Mouse (Mus musculus): Measurements from ENCODE around the gene Tmed11. TPM values are rescaled to one million over a fixed set of nuclear protein-coding genes. Genes with fewer than 3 reads are reported as not detected.

Gene Tmed11
- polyA plus RNA-seq, 1 experiment from 2014 or later, result not detected

DNA sequence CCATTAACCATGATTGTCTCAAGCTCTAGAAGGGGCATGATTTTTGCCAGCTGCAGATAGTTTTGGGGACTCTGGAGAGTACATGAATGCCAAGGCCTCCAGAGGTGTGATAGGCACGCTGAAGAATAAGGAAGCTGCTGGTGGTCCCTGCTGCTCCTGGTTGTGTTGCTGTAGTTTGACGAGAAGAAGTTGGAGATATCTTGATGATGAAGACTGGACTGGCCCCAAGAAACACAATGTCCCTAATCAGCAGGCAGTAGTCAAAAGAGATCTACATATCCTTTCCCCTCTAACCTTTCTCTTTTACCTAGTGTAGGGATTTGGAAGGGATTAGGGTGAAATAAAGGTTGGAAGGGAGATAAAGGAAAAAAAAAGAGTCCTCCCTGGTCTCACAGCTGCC is 52.6 kb downstream of the Tmed11 start:
- no peaks in the 10 kb centered on the region for H3K27me3 ChIP-seq (ENCODE audit: low read depth, poor library complexity, severe bottlenecking)
- H3K27ac ChIP-seq (replicated peaks), result no peak overlapping the region
- DNase-seq (ENCODE audit: low spot score), result no peak
- H3K4me3 ChIP-seq, result no peak overlapping the region
- no peaks in the 10 kb centered on the region for H3K36me3 ChIP-seq
- no peaks in the 10 kb centered on the region for H3K9me3 ChIP-seq (replicated peaks)
- WGBS, result 72% methylated on average over 2 of the region's 2 CpGs
- H3K4me1 ChIP-seq, result no peaks in the 10 kb centered on the region

DNA sequence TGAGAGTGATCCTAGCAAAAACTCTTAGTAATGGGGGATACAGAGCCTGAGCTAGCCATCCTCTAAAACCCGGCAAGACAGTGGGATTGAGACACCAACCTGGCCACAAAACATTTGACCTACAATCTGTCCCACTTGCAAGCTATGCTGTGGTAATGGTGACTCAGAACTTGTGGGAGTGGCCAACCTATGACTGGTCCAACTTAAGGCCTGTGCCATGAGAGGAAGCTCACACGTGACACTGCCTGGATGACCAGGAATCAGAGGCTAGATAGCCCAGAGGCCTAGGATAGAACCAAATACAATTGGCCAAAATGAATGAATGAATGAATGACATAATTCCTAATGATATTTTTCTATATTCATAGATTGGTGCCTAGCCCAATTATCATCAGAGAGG is 53.3 kb downstream of the Tmed11 start:
- no peak overlapping the region for H3K4me3 ChIP-seq

DNA sequence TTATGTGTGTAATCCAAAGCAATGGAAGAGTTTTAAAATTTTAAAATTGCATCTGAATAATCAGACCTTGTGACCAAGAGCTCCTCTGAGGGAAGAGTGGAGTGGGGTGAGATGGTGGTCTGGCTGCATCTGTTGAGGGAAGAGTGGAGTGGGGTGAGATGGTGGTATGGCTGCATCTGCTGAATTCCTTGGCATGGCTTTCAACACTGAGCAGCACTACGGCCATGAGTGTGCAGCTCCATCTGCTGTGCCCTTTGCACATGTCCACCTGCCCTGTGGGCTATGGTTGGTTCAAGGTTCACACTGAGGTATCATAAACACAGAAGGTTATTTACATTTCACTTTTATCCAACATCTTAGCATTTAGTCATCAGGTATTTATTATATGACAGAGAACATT is 67.7 kb downstream of the Tmed11 start:
- no peaks in the 10 kb centered on the region for H3K36me3 ChIP-seq
- H3K27me3 ChIP-seq (ENCODE audit: low read depth, poor library complexity, severe bottlenecking), result no peaks in the 10 kb centered on the region
- H3K27ac ChIP-seq (replicated peaks), result no peak overlapping the region
- WGBS, result 85% methylated on average over 1 of the region's 1 CpGs
- H3K4me1 ChIP-seq, result no peaks in the 10 kb centered on the region
- H3K4me3 ChIP-seq, result no peak overlapping the region
- no peak for DNase-seq (ENCODE audit: low spot score)
- H3K9me3 ChIP-seq (replicated peaks), result no peaks in the 10 kb centered on the region

More for the DNA sequence above, 53.3 kb downstream of the Tmed11 start:
- Histone ChIP-seq H3K27me3 (ENCODE audit: low read depth, poor library complexity, severe bottlenecking) (no peaks in the 10 kb centered on the region), H3K36me3 (no peaks in the 10 kb centered on the region), H3K27ac (replicated peaks) (no peak overlapping the region), H3K9me3 (replicated peaks) (no peaks in the 10 kb centered on the region), H3K4me1 (no peaks in the 10 kb centered on the region)
- 79% methylated on average over 2 of the region's 2 CpGs for WGBS
- DNase-seq (ENCODE audit: low spot score), result no peak

Other genes starting within 250 kb of the Tmed11 start
- 4.3 and 6.8 TPM in 2 replicates for gene Cplx1, start 245.3 kb downstream of the Tmed11 start, polyA plus RNA-seq (2016; fragmentation: Nextera tagmentation; extraction: Ambion mirVana)
- gene Gak, start 165.6 kb downstream of the Tmed11 start, polyA plus RNA-seq (2016; fragmentation: Nextera tagmentation; extraction: Ambion mirVana), result 59.8 and 64.2 TPM in 2 replicates
- 19.8 and 24.0 TPM in 2 replicates for gene Tmem175, start 165.6 kb downstream of the Tmed11 start, polyA plus RNA-seq (2016; fragmentation: Nextera tagmentation; extraction: Ambion mirVana)
- 11.5 and 13.3 TPM in 2 replicates for gene Idua, start 135.0 kb downstream of the Tmed11 start, polyA plus RNA-seq (2016; fragmentation: Nextera tagmentation; extraction: Ambion mirVana)
- gene Dgkq, start 125.7 kb downstream of the Tmed11 start, polyA plus RNA-seq (2016; fragmentation: Nextera tagmentation; extraction: Ambion mirVana), result 12.8 and 15.1 TPM in 2 replicates
- 0.56 and 0.93 TPM in 2 replicates for gene Slc26a1, start 119.8 kb downstream of the Tmed11 start, polyA plus RNA-seq (2016; fragmentation: Nextera tagmentation; extraction: Ambion mirVana)
- gene Fgfrl1, start 103.0 kb downstream of the Tmed11 start, polyA plus RNA-seq (2016; fragmentation: Nextera tagmentation; extraction: Ambion mirVana), result 11.0 and 14.9 TPM in 2 replicates
- 0.17 TPM in 1 of 2 replicates, not detected in the other for gene Rnf212, start 20.4 kb downstream of the Tmed11 start, polyA plus RNA-seq (2016; fragmentation: Nextera tagmentation; extraction: Ambion mirVana)
- not detected in 2 replicates for gene Vmn2r8, start 13.5 kb upstream of the Tmed11 start, polyA plus RNA-seq (2016; fragmentation: Nextera tagmentation; extraction: Ambion mirVana)
- not detected in 2 replicates for gene Vmn2r9, start 57.2 kb upstream of the Tmed11 start, polyA plus RNA-seq (2016; fragmentation: Nextera tagmentation; extraction: Ambion mirVana)
- not detected in 2 replicates for gene Vmn2r10, start 211.2 kb upstream of the Tmed11 start, polyA plus RNA-seq (2016; fragmentation: Nextera tagmentation; extraction: Ambion mirVana)

Data from midbrain, embryonic 10.5 days (tissue).